Mouse (Mus musculus) brain, embryonic 14.5 days (tissue): Measurements from ENCODE around the gene Lyrm1.

Experiments used
- CTCF ChIP-seq: fragments of 200-500 bp; IDR thresholded peaks from 2 replicates; pipeline ENCODE4 v1.5.1; 2012; ENCODE audit warnings: inconsistent platforms, mild to moderate bottlenecking, moderate library complexity, borderline replicate concordance; ENCODE audit not compliant: insufficient read depth, insufficient read length; ENCODE audit errors: extremely low read depth
- POLR2A ChIP-seq: fragments of 200-500 bp; IDR thresholded peaks from 2 replicates; pipeline ENCODE4 v1.6.1; 2012; ENCODE audit warnings: mild to moderate bottlenecking, inconsistent platforms, borderline replicate concordance; ENCODE audit not compliant: poor library complexity, insufficient read depth, insufficient read length, severe bottlenecking; ENCODE audit errors: extremely low read depth

DNA sequence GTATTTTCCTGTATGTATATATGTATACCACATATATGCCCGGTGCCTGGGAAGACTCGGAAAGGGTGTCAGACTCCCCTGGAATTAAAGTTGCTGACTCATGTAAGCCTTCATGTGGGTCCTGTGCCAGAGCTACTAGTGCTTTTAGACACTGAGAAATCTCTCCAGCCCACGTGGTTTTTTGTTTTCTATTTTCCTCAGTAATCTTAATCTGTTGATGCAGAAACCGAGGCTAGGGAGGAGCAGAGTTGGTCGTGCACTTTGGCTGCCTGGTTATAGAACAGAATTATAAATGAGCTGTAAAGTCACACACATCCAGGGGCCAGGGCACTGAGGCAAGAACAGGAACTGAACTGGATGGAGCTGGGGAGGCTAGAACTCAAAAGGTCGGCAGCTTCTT is 64.3 kb downstream of the Lyrm1 start:
- TF ChIP-seq CTCF (no peak), POLR2A (no peak)
